In the genomic region with DNA sequence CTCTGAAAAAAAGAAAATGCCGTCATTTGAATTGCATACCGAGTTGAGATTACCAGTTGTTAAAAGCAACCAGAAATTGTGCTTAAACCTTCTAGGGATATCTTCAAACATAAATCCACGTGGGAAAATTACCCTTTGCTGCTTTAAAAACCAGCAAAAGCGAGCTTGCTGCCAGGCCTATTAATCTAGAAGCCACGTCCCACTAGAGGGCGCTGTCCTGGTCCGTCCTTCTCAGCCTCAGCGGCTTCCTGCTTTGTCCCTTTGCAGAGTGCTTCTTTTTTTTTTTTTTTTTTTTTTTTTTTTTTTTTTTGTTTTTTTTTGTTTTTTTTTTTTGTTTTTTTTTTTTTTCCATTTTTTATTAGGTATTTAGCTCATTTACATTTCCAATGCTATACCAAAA, we compare ENCODE assay signal across 9 mouse cellular contexts.
A peak's percentile ranks its signal among the peaks of the same experiment; 100 is the strongest.
DNase-seq lines count a peak whose midpoint lies in the region; ATAC-seq and TF ChIP-seq lines count a peak whose summit lies in the region.
"Had no signal": no experiment of that assay in that cellular context is flagged by ENCODE, and none has a peak within 500 bp of the region (broad histone marks: within the 10 kb centered on the region; RNA-seq: fewer than 3 reads in every experiment).

No protein-coding gene starts in this region.

- TF ChIP-seq POLR2A in bone marrow, adult 2 months (IDR thresholded peaks at IDR 0.05; ENCODE audit: borderline replicate concordance, control insufficient read depth, low read depth, low read length), result no peak

- 19% methylated on average over 8 of the region's 8 CpGs for WGBS in bone marrow, adult 2 months
- 21% methylated on average over 8 of the region's 8 CpGs for WGBS in forebrain, embryonic 14.5 days
- 20% methylated on average over 8 of the region's 8 CpGs for WGBS in liver, embryonic 14.5 days (ENCODE audit: insufficient replicate concordance)

- no peaks in the 10 kb centered on the region for H3K9me3 ChIP-seq in forebrain, embryonic 14.5 days (replicated peaks; ENCODE audit: control insufficient read depth, low read length)
- H3K9me3 ChIP-seq in liver, embryonic 14.5 days (ENCODE audit: control insufficient read depth, low read length), result no peaks in the 10 kb centered on the region
- H3K9me3 ChIP-seq: stomach, embryonic 15.5 days had no signal

- peak; percentile 78 for TF ChIP-seq CTCF in bone marrow, adult 2 months (IDR thresholded peaks at IDR 0.05; ENCODE audit: control insufficient read depth, insufficient read depth, low read length)
- peak; percentile 76 for TF ChIP-seq CTCF in liver, embryonic 14.5 days (IDR thresholded peaks at IDR 0.05; ENCODE audit: low read depth)

- no peaks in the 10 kb centered on the region for H3K36me3 ChIP-seq in forebrain, embryonic 14.5 days (ENCODE audit: control insufficient read depth, insufficient read depth, low read length)
- no peaks in the 10 kb centered on the region for H3K36me3 ChIP-seq in liver, embryonic 14.5 days (replicated peaks; ENCODE audit: control insufficient read depth, insufficient read depth, low read depth)
- H3K36me3 ChIP-seq: stomach, embryonic 15.5 days had no signal

- peak; percentile 67 for ATAC-seq in forebrain, embryonic 14.5 days
- ATAC-seq in liver, embryonic 14.5 days (ENCODE audit: insufficient read depth), result peak; percentile 47; the same call in 1 of the 2 replicates
- ATAC-seq in neutrophil, adult 5-6 weeks (ENCODE audit: extremely low read depth, insufficient number of reproducible peaks, low FRiP score, poor library complexity, severe bottlenecking), result peak; percentile 78

- DNase-seq in left cerebral cortex, adult 18-20 months (ENCODE audit: low spot score in 2 of 2), result peak; percentile 65 to 72
- DNase-seq in left cerebral cortex, adult 8-10 months (ENCODE audit: low spot score in 2 of 2), result no peak
- peak; percentile 93 for DNase-seq in forebrain, embryonic 14.5 days (ENCODE audit: low spot score)
- DNase-seq in induced T-regulatory cell, adult 2 months (ENCODE audit: low read depth), result peak; percentile 88
- peak in 2 of 3 experiments; percentile 49 to 54 for DNase-seq in liver, embryonic 14.5 days (ENCODE audit: low read depth in 3 of 3, low spot score in 3 of 3)
- DNase-seq in thymus, postnatal 25 days, result peak; percentile 66

- no peaks in the 10 kb centered on the region for H3K27me3 ChIP-seq in forebrain, embryonic 14.5 days (replicated peaks; ENCODE audit: control insufficient read depth, insufficient read depth, low read length)
- no peaks in the 10 kb centered on the region for H3K27me3 ChIP-seq in liver, embryonic 14.5 days (ENCODE audit: control insufficient read depth, insufficient read depth, low read length)
- H3K27me3 ChIP-seq: stomach, embryonic 15.5 days had no signal

- H3K4me1 ChIP-seq in bone marrow, adult 2 months (ENCODE audit: control insufficient read depth, insufficient read depth, low read length), result no peaks in the 10 kb centered on the region; the same call in 1 of the 2 replicates
- H3K4me1 ChIP-seq in forebrain, embryonic 14.5 days (ENCODE audit: control insufficient read depth, insufficient read depth, low read length), result peaks cover 6% of the 10 kb centered on the region; the same call in 1 of the 2 replicates
- H3K4me1 ChIP-seq in liver, embryonic 14.5 days (replicated peaks; ENCODE audit: control insufficient read depth in 2 of 2, insufficient read depth in 2 of 2, low read length in 1 of 2), result peaks cover 3 to 30% of the 10 kb centered on the region in 2 experiments; a peak in 2 of 4 replicates

- H3K27ac ChIP-seq in bone marrow, adult 2 months (ENCODE audit: control insufficient read depth, insufficient read depth, low read depth, low read length, poor library complexity), result no peak overlapping the region
- H3K27ac ChIP-seq in forebrain, embryonic 14.5 days (ENCODE audit: low read depth, low read length), result no peak overlapping the region
- H3K27ac ChIP-seq in liver, embryonic 14.5 days, result no peak overlapping the region
- H3K27ac ChIP-seq: stomach, embryonic 15.5 days had no signal

- no peak for TF ChIP-seq EP300 in liver, embryonic 14.5 days (IDR thresholded peaks at IDR 0.05; ENCODE audit: low read depth)

- peak overlapping the region; percentile 37; the same call in 1 of the 2 replicates for H3K4me2 ChIP-seq in forebrain, embryonic 14.5 days (ENCODE audit: low read length)
- 0 out of 2 replicates have a peak overlapping the region, but pooled peaks have one; percentile 0 for H3K4me2 ChIP-seq in liver, embryonic 14.5 days (ENCODE audit: low read depth)

- H3K9ac ChIP-seq in forebrain, embryonic 14.5 days (ENCODE audit: low read length), result no peak overlapping the region
- no peak overlapping the region for H3K9ac ChIP-seq in liver, embryonic 14.5 days (replicated peaks)
- H3K9ac ChIP-seq: stomach, embryonic 15.5 days had no signal

- no peak overlapping the region for H3K4me3 ChIP-seq in bone marrow, adult 2 months (replicated peaks; ENCODE audit: control insufficient read depth, low read depth, low read length)
- no peak overlapping the region for H3K4me3 ChIP-seq in forebrain, embryonic 14.5 days (ENCODE audit: low read depth, low read length)
- H3K4me3 ChIP-seq in liver, embryonic 14.5 days (ENCODE audit: insufficient read depth in 1 of 2, low read depth in 2 of 2, low read length in 2 of 2), result no peak overlapping the region
- H3K4me3 ChIP-seq: stomach, embryonic 15.5 days had no signal

Comparison
In these comparisons a context has a peak if more than half of its experiments do, and no peak if none do; other contexts are left out.
1. DNase-seq: peak in left cerebral cortex, adult 18-20 months (2 of 2), forebrain, embryonic 14.5 days (single experiment), induced T-regulatory cell, adult 2 months (single experiment), liver, embryonic 14.5 days (2 of 3) and thymus, postnatal 25 days (single experiment); none in left cerebral cortex, adult 8-10 months (0 of 2).
2. Peak in every context shown above with its lines, with median percentiles within 50 percentile points of each other: ATAC-seq.